Mouse (Mus musculus): Measurements from ENCODE around the gene Timm8b.
A peak's percentile ranks its signal among the peaks of the same experiment; 100 is the strongest.
"Not testable (repeated sequence)": the region's sequence is repeated elsewhere in the genome, so short reads cannot be mapped to it uniquely, and the experiment has no call there.

Gene Timm8b

DNA sequence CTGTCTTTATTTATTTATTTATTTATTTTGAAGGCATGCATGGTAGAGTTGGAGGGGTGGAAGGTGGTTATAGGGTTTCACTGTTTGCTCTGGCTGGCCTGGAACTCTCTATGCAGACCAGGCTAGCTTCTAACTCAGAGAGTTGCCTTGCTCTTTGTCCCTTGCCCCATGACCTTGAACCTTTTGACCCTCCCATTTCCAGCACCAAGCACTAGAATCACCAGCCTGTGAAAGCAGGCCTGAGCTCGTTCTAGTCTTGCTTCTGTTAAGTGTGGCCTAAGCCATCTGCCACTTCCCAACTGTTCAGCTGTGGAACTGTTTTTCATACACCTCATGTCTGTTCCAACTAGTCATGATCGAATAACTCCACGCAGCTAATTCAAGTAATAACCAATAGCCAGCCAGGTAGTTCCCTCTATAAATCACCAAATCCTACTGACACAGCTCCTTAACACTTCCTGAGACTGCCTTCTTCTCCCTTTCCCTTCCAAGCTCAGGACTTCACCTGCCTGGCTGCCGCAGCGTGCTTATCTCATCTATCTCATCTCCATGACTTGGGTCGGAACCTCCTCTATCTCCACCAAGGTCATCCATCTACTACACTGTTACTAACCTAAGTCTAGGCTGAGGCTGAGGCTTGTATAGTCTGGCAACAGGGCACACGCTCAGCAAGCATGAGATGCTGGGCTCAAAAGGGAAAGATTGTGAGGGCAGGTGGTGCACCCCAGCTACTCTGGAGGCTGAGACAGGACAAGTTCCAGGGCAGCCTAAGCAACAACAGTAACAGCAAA is 1.5 kb upstream of the Timm8b start:
- DNase-seq = no peak

- DNase-seq = no peak
Observed at GRCm38 (mm10) chr9:50603998-50604324, 251 bp downstream of the Timm8b start.

- no peak for DNase-seq
Observed at GRCm38 (mm10) chr9:50604338-50604737, 628 bp downstream of the Timm8b start.

- no peak for DNase-seq
Observed at GRCm38 (mm10) chr9:50612115-50612514, 8.4 kb downstream of the Timm8b start.

DNA sequence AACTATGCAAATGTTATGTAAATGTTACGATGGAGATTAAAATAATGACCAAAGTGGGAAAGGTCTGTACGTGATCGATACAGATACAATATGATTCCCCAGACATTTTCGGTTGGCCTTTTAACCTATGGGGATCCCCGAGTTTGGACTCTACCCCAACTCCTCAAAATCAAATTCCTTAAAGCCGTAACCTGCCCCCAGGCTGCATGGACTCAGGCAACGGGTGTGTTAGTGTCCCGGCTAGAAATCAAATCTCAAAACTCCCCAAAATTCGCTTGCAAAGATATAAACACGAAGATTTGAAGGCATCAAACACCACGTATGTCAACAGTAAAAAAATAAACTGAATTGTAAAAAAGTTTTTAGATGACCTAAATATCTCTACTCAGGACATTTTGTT is 12.5 kb downstream of the Timm8b start:
- no peak for DNase-seq

GRCm38 (mm10) chr9:50616766-50617603 is 13.3 kb downstream of the Timm8b start, which contains the start of the genes Pih1d2 and Nkapd1:
Pih1d2 (plus strand) TSS chr9:50617321.
Nkapd1 (minus strand) TSS chr9:50617464.
- DNase-seq = peak; percentile 90

DNA sequence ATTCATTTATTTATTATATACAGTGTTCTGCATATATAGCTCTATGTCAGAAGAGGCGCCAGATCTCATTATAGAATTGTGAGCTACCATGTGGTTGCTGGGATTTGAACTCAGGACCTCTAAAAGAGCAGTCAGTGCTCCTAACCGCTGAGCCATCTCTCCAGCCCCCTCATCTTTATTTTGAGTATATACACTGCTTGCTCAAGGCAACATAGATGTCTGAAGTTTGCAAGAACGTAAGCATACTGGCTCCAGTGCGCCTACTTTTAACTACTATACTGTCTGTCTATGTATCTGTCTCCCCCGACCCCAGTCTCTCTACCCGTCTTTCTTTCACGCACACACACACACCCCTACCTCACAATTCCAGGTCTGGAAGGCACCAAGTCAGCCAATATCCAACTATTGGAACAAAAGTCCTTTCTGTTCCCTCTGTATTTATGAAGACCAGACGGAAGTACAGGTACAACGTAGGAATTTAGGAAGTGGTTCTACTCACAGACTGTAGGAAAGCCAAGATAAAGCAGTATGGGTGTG is 14.2 kb downstream of the Timm8b start:
- DNase-seq = no peak

- not testable (repeated sequence) for DNase-seq
Observed at GRCm38 (mm10) chr9:50630903-50631302, 27.2 kb downstream of the Timm8b start.

DNA sequence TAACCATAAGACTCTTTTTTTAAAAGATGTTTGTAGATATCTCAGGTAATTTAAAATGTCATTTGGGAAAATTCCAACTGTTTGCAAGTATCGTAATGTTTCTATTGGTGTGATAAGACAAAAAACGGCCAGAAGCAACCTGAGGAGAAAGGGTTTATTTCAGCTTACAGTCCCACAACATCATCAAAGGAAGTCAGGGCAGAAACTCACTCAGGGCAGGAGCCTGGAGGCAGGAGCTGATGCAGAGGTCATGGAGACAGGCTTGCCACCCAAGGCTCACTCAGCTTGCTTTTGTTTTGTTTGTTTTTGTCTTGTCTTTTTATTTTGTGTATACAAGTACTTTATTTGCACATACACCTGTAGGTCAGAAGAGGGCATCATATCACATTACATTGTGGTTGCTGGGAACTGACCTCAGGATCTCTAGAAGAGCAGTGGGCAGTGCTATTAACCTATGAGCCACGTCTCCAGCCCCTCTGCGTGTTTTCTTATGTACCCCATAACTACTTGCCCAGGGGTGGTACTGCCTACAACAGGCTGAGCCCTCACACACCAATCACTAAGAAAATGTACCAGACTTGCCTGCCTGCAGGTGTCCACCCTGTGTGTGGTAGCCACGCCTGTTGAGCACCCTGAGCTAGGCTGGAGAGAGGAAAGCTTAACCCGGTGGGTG is 28.4 kb downstream of the Timm8b start:
- no peak for DNase-seq

GRCm38 (mm10) chr9:50633059-50633458 is 29.3 kb downstream of the Timm8b start:
- no peak for DNase-seq

DNA sequence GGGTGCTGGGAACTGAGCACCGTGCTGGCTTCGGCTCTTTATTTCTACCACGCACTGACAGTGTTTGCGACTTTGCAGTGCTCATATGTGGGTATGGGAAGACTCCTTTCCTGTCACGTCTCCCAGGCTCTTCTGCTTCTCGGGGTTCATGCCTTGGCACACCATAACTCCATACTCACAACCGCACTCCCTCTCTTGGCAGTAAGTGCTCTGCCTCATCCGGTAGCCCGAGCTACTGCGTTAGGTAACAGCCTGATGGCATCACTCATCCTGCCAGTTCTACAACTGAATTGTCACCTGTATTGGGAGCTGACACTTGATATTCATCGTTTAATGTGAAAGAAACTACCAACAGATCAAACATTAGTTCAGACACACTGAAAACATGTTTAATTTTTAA is 30.6 kb downstream of the Timm8b start:
- no peak for DNase-seq

DNA sequence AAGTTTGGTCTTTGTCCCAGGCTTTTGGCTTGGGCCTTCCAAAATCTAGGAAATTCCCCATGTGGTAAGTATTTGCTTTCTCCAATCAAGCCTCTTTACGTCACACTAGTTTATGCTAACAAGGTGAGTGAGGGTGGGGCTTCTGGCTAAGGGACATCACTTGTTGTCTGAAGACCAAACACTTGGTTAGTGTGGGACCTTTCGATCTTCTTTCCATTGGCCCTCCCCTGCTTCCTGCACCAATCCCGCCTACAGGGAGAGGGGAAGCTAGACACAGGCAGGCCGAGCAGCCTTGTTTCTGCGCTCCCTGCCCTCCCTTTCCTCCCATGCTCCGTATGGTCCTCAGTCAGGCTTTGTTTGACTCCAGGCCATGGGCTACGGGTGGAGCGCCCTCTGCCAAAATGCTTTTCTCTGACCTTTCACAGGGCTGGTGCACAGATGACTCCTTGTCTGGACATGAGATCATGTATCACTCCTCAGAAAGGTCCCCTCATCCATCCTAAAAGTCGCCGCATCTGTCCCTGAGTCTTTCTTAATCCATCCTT is 43.2 kb downstream of the Timm8b start:
- DNase-seq = no peak

DNA sequence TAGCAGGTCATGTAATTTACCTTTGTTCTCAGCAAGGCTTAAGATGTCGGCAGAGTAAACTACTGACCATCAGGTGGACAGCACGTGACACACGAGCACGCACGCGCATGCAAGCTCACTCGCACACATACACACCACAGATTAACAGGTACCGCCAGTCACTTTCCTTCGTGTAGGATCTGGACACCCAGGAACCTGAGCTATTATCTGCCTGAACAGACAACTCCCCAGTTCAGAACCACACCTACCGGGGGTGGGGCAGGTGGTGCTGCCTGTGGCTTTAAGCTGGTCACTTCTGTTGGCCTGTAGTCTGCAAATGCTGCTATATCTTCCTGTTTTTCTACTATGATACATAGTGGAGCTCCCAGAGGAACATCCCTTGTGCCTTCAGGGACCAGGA is 46.8 kb downstream of the Timm8b start:
- no peak for DNase-seq
